Mouse (Mus musculus): ENCODE measurements at regions not wholly inside any gene's neighbourhood (a gene's known extent, or its start where the extent isn't known, plus 50 kb on each side); places are given as distances from the start of the nearest gene placed in this dataset.

DNA sequence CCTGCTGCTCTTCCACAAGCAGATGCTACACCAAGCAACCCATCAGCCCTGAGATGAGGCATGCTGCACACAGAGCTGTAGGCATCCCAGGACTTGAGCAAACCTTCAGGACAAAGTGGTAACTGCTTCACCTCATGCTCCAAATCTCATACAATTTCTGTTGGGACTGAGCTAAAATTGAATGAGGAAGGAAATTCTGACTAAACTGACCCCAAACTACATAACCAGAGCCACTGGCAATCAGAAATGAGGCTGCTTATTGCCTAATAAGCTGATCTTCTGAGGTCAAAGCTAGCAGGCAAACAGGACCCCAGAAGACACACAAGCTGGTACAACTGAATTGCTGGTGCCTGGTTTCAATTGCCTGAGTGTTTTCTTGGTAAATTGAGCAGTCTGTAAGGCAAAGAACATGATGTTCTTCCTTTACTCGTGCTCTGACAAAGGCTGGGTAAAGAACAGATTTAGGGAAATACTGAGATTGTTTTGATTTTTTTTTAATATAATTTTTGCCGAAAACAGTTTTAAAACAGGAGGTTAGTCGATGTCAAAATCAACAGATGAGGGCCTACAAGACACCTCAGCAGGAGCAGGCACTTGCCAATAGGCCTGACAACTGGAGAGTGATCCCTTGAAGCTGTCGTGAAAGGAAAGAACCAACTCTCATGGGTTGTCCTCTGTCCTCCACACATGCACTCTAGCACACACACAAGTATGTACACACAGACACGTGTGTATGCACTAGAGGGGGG is 101.3 kb upstream of the Paip1 start:
- Histone ChIP-seq H3K9me3 (ENCODE audit: low read length) (no peaks in the 10 kb centered on the region), H3K4me1 (ENCODE audit: insufficient read depth) (no peaks in the 10 kb centered on the region), H3K27me3 (ENCODE audit: insufficient read depth, low read length) (no peaks in the 10 kb centered on the region), H3K4me2 (ENCODE audit: low read depth) (no peak overlapping the region), H3K4me3 (ENCODE audit: low read depth, low read length) (no peak overlapping the region), H3K9ac (no peak overlapping the region), H3K36me3 (ENCODE audit: insufficient read depth) (no peaks in the 10 kb centered on the region), H3K27ac (ENCODE audit: low read depth, low read length) (no peak overlapping the region)
- no peak for ATAC-seq
- TF ChIP-seq CTCF (IDR thresholded peaks at IDR 0.05; ENCODE audit: low read depth) = no peak
- DNase-seq = no peak
- WGBS = 85% methylated on average over 5 of the region's 5 CpGs

DNA sequence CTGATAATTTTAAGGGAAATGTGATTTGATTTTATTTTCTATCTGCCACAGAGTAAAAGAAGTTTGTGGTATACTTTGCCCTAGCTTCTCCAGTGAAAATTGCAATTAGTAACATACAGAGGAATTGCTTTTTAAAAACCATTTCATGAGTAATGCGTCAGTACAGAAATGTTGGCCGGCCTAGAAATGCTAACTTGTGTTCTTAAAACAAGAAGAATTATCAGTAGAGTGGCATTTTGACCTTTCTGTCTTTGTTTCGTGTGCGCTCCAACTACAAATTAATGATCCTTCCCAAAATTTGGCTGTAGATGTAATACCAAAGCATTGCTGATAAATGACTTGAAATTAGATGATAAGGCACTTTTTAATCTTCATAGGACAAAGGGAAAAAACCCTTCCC is 99.7 kb upstream of the Paip1 start:
- no peak for TF ChIP-seq CTCF (IDR thresholded peaks at IDR 0.05; ENCODE audit: low read depth)
- Histone ChIP-seq H3K4me2 (ENCODE audit: low read depth) (no peak overlapping the region), H3K36me3 (ENCODE audit: insufficient read depth) (no peaks in the 10 kb centered on the region), H3K9me3 (ENCODE audit: low read length) (no peaks in the 10 kb centered on the region), H3K27ac (ENCODE audit: low read depth, low read length) (no peak overlapping the region), H3K27me3 (ENCODE audit: insufficient read depth, low read length) (no peaks in the 10 kb centered on the region), H3K9ac (no peak overlapping the region), H3K4me3 (ENCODE audit: low read depth, low read length) (no peak overlapping the region), H3K4me1 (ENCODE audit: insufficient read depth) (no peaks in the 10 kb centered on the region)
- DNase-seq = no peak
- ATAC-seq = no peak
- WGBS = 94% methylated on average over 4 of the region's 4 CpGs

DNA sequence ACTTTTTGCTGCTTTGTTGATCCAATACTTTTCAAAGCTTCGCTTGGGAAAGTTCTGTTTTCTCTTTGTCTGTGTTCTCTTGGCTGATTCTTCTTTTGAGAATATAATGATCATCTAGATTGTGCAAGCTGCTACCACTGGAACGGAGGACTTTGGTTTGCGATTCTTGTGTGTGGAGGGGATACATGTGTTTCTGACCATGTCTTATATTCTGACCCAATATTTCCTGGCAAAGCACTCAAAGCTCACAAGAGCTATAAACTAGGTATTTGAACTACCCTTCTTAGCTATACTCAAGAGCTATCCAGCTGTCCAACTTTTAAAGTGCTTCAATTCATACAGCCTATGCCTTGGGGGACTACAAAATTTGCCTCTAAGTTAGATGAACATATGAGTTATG is 96.6 kb upstream of the Paip1 start:
- Histone ChIP-seq H3K9me3 (ENCODE audit: low read length) (no peaks in the 10 kb centered on the region), H3K27ac (ENCODE audit: low read depth, low read length) (no peak overlapping the region), H3K4me2 (ENCODE audit: low read depth) (no peak overlapping the region), H3K27me3 (ENCODE audit: insufficient read depth, low read length) (no peaks in the 10 kb centered on the region), H3K4me3 (ENCODE audit: low read depth, low read length) (no peak overlapping the region), H3K36me3 (ENCODE audit: insufficient read depth) (peaks cover 10% of the 10 kb centered on the region), H3K9ac (no peak overlapping the region), H3K4me1 (ENCODE audit: insufficient read depth) (no peaks in the 10 kb centered on the region)
- WGBS = 96% methylated on average over 3 of the region's 3 CpGs
- ATAC-seq (no peak), DNase-seq (no peak)
- no peak for TF ChIP-seq CTCF (IDR thresholded peaks at IDR 0.05; ENCODE audit: low read depth)

DNA sequence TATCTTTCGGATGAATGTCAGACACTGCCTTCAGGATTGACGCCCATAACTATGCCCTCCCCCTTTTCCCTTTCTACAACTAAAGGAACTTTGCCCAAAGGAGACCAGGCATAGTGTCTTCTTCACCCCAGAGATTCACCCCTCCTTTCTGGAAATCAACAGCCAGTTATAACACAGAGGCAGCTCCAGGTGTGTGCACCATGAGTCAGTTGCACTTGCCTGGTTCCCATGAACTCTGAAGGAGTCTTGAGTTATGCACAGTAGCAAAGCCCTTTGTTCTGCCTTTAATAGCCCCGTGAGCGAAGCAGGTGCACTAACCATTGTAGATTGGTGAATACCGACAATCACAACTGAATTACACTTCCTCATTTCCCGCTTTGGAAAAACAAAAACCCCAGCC is 94.5 kb upstream of the Paip1 start:
- 69% methylated on average over 6 of the region's 6 CpGs for WGBS
- H3K4me2 ChIP-seq (ENCODE audit: low read depth) = no peak overlapping the region
- H3K9me3 ChIP-seq (ENCODE audit: low read length) = no peaks in the 10 kb centered on the region

DNA sequence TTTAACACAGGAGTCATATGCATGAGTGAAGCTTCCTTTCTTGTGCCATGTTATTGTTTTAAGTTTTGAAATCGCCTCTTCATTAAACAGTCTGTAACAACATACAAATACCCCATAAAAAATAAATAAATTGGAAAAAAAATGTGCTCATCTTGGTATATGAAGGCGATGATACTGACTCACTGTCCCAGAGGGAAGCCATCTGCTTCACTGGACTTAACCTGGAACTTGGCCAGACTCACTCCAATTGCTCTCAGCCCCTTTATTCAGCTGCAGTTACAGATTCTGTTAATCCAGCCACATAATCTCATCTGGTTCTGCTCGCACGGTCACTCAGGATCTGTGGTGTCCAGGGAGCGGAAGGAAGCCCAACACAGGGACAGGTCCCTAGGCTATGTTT is 90.5 kb upstream of the Paip1 start:
- Histone ChIP-seq H3K4me3 (ENCODE audit: low read depth, low read length) (no peak overlapping the region), H3K4me2 (ENCODE audit: low read depth) (no peak overlapping the region), H3K9ac (no peak overlapping the region), H3K36me3 (ENCODE audit: insufficient read depth) (peaks cover 13% of the 10 kb centered on the region), H3K27me3 (ENCODE audit: insufficient read depth, low read length) (no peaks in the 10 kb centered on the region), H3K9me3 (ENCODE audit: low read length) (no peaks in the 10 kb centered on the region), H3K27ac (ENCODE audit: low read depth, low read length) (no peak overlapping the region), H3K4me1 (ENCODE audit: insufficient read depth) (no peaks in the 10 kb centered on the region)
- no peak for TF ChIP-seq CTCF (IDR thresholded peaks at IDR 0.05; ENCODE audit: low read depth)
- DNase-seq = no peak
- ATAC-seq = no peak
- WGBS = 84% methylated on average over 5 of the region's 5 CpGs

More for the DNA sequence above, 94.5 kb upstream of the Paip1 start:
- ATAC-seq = no peak
- Histone ChIP-seq H3K4me1 (ENCODE audit: insufficient read depth) (no peaks in the 10 kb centered on the region), H3K27ac (ENCODE audit: low read depth, low read length) (no peak overlapping the region), H3K4me3 (ENCODE audit: low read depth, low read length) (no peak overlapping the region), H3K9ac (no peak overlapping the region), H3K36me3 (ENCODE audit: insufficient read depth) (peaks cover 13% of the 10 kb centered on the region), H3K27me3 (ENCODE audit: insufficient read depth, low read length) (no peaks in the 10 kb centered on the region)
- TF ChIP-seq CTCF (IDR thresholded peaks at IDR 0.05; ENCODE audit: low read depth) = no peak
- DNase-seq = no peak

DNA sequence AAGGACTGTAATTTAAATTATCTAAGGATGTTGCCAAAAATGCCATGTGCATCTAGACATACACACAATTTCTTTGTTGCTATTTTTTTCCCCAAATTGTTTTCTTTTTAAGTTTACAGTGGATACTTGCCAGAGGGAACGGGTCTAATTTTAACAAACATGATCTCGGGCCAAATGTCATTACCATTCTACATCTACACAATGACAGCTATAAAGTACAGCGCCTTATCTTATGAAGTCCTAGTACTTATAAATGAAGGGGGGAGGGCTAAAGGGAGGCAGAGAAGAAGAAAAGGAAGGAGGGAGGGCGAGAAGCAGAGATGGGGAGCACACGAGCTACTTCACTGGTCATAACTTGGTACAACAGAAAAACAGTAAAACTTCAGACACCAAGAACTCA is 89.4 kb upstream of the Paip1 start:
- TF ChIP-seq CTCF (IDR thresholded peaks at IDR 0.05; ENCODE audit: low read depth) = no peak
- H3K9me3 ChIP-seq (ENCODE audit: low read length) = no peaks in the 10 kb centered on the region
- H3K27me3 ChIP-seq (ENCODE audit: insufficient read depth, low read length) = no peaks in the 10 kb centered on the region
- H3K36me3 ChIP-seq (ENCODE audit: insufficient read depth) = peaks cover 13% of the 10 kb centered on the region
- 54% methylated on average over 5 of the region's 5 CpGs for WGBS
- DNase-seq (no peak), ATAC-seq (no peak)
- no peaks in the 10 kb centered on the region for H3K4me1 ChIP-seq (ENCODE audit: insufficient read depth)
- no peak overlapping the region for H3K4me2 ChIP-seq (ENCODE audit: low read depth)
- no peak overlapping the region for H3K4me3 ChIP-seq (ENCODE audit: low read depth, low read length)
- H3K27ac ChIP-seq (ENCODE audit: low read depth, low read length) = no peak overlapping the region
- H3K9ac ChIP-seq = no peak overlapping the region

DNA sequence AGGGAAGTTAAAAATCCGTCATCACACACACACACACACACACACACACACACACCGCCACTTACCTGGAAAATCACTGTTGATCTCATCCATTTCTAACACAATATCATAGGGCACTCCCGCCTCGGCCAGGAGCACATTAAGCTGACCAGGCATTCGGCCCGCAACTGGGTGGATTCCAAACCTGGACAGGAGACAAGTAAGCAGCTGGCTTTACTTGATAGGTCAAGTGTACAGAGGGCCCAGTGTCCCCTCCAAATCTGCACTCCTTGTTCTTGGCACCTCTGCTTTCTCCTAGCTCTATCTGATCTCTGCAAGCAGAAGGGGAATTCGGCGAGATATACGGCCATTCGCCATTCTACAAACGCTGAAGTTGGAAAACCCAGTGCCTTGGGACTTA is 88.6 kb upstream of the Paip1 start:
- H3K27me3 ChIP-seq (ENCODE audit: insufficient read depth, low read length) = no peaks in the 10 kb centered on the region
- no peaks in the 10 kb centered on the region for H3K9me3 ChIP-seq (ENCODE audit: low read length)
- no peak overlapping the region for H3K4me3 ChIP-seq (ENCODE audit: low read depth, low read length)
- no peak overlapping the region for H3K9ac ChIP-seq
- no peak overlapping the region for H3K4me2 ChIP-seq (ENCODE audit: low read depth)
- DNase-seq (no peak), ATAC-seq (no peak)
- WGBS = 94% methylated on average over 11 of the region's 11 CpGs
- peaks cover 13% of the 10 kb centered on the region for H3K36me3 ChIP-seq (ENCODE audit: insufficient read depth)
- no peak for TF ChIP-seq CTCF (IDR thresholded peaks at IDR 0.05; ENCODE audit: low read depth)
- no peak overlapping the region for H3K27ac ChIP-seq (ENCODE audit: low read depth, low read length)
- H3K4me1 ChIP-seq (ENCODE audit: insufficient read depth) = no peaks in the 10 kb centered on the region
